Mouse (Mus musculus): ENCODE results near the gene Cep170b. TPM values are rescaled to one million over a fixed set of nuclear protein-coding genes. Genes with fewer than 3 reads are reported as not detected.

Cep170b gene
- total RNA-seq, 1 experiment: 46.1 TPM

- Histone ChIP-seq H3K27ac (ENCODE audit: insufficient read depth, low read depth, low read length, poor library complexity, severe bottlenecking) (no peak overlapping the region), H3K9ac (ENCODE audit: insufficient read depth, low read depth, low read length, poor library complexity, severe bottlenecking) (no peak overlapping the region), H3K36me3 (ENCODE audit: control insufficient read depth, insufficient read depth, low read length, poor library complexity, severe bottlenecking) (peaks cover 5% of the 10 kb centered on the region), H3K4me1 (ENCODE audit: control insufficient read depth in 2 of 2, insufficient read depth in 2 of 2, low read length in 2 of 2, poor library complexity in 1 of 2) (peaks cover 0 to 14% of the 10 kb centered on the region in 2 experiments; a peak in 1 of 4 replicates), H3K9me3 (ENCODE audit: control insufficient read depth, insufficient read depth, low read depth, low read length) (no peaks in the 10 kb centered on the region), H3K4me3 (ENCODE audit: insufficient read depth in 1 of 2, low read depth in 1 of 2, low read length in 2 of 2, poor library complexity in 1 of 2, severe bottlenecking in 1 of 2) (no peak overlapping the region)
- TF ChIP-seq ZC3H11A (IDR thresholded peaks at IDR 0.05; ENCODE audit: borderline replicate concordance, low read depth, low read length) (no peak), ZNF384 (IDR thresholded peaks at IDR 0.05; ENCODE audit: low read depth, low read length) (no peak), HCFC1 (IDR thresholded peaks at IDR 0.05; ENCODE audit: borderline replicate concordance, insufficient read depth, low read length) (no peak), MAFK (IDR thresholded peaks at IDR 0.05; ENCODE audit: insufficient read depth, low read depth, low read length) (no peak), CHD2 (IDR thresholded peaks at IDR 0.05; ENCODE audit: low read depth, low read length) (no peak)
- no peak for DNase-seq (ENCODE audit: low read depth, low spot score)
- in situ Hi-C loops (cut with MboI; ENCODE audit: low sequenced_read_pairs in 2 of 2, unreplicated experiment in 2 of 2): loop anchor here in 1 of 2 experiments (10.0 kb wide), 1 partner anchor 99 kb away; no protein-coding TSS in a partner anchor
Observed at GRCm38 (mm10) chr12:112745716-112746115, 25.5 kb downstream of the Cep170b start.

- Histone ChIP-seq H3K4me1 (ENCODE audit: control insufficient read depth in 2 of 2, insufficient read depth in 2 of 2, low read length in 2 of 2, poor library complexity in 1 of 2) (peaks cover 0 to 14% of the 10 kb centered on the region in 2 experiments; a peak in 1 of 4 replicates), H3K9ac (ENCODE audit: insufficient read depth, low read depth, low read length, poor library complexity, severe bottlenecking) (no peak overlapping the region), H3K9me3 (ENCODE audit: control insufficient read depth, insufficient read depth, low read depth, low read length) (no peaks in the 10 kb centered on the region), H3K4me3 (ENCODE audit: insufficient read depth in 1 of 2, low read depth in 1 of 2, low read length in 2 of 2, poor library complexity in 1 of 2, severe bottlenecking in 1 of 2) (no peak overlapping the region), H3K27ac (ENCODE audit: insufficient read depth, low read depth, low read length, poor library complexity, severe bottlenecking) (no peak overlapping the region), H3K36me3 (ENCODE audit: control insufficient read depth, insufficient read depth, low read length, poor library complexity, severe bottlenecking) (peaks cover 5% of the 10 kb centered on the region)
- TF ChIP-seq CHD2 (IDR thresholded peaks at IDR 0.05; ENCODE audit: low read depth, low read length): no peak
- no peak for TF ChIP-seq ZC3H11A (IDR thresholded peaks at IDR 0.05; ENCODE audit: borderline replicate concordance, low read depth, low read length)
- TF ChIP-seq HCFC1 (IDR thresholded peaks at IDR 0.05; ENCODE audit: borderline replicate concordance, insufficient read depth, low read length): no peak
- no peak; the same call in 1 of the 2 replicates for TF ChIP-seq ZNF384 (IDR thresholded peaks at IDR 0.05; ENCODE audit: low read depth, low read length)
- no peak for DNase-seq (ENCODE audit: low read depth, low spot score)
- in situ Hi-C loops (cut with MboI; ENCODE audit: low sequenced_read_pairs in 2 of 2, unreplicated experiment in 2 of 2): loop anchor here in 1 of 2 experiments (10.0 kb wide), 1 partner anchor 98 kb away; no protein-coding TSS in a partner anchor
Observed at GRCm38 (mm10) chr12:112746461-112746807, 26.2 kb downstream of the Cep170b start.

GRCm38 (mm10) chr12:112746808-112747605 is 26.8 kb downstream of the Cep170b start:
- Histone ChIP-seq H3K27ac (ENCODE audit: insufficient read depth, low read depth, low read length, poor library complexity, severe bottlenecking) (no peak overlapping the region), H3K36me3 (ENCODE audit: control insufficient read depth, insufficient read depth, low read length, poor library complexity, severe bottlenecking) (peaks cover 5% of the 10 kb centered on the region), H3K9ac (ENCODE audit: insufficient read depth, low read depth, low read length, poor library complexity, severe bottlenecking) (no peak overlapping the region), H3K9me3 (ENCODE audit: control insufficient read depth, insufficient read depth, low read depth, low read length) (no peaks in the 10 kb centered on the region), H3K4me1 (ENCODE audit: control insufficient read depth in 2 of 2, insufficient read depth in 2 of 2, low read length in 2 of 2, poor library complexity in 1 of 2) (peaks cover 0 to 14% of the 10 kb centered on the region in 2 experiments; a peak in 1 of 4 replicates), H3K4me3 (ENCODE audit: insufficient read depth in 1 of 2, low read depth in 1 of 2, low read length in 2 of 2, poor library complexity in 1 of 2, severe bottlenecking in 1 of 2) (no peak overlapping the region)
- in situ Hi-C loops (cut with MboI; ENCODE audit: low sequenced_read_pairs in 2 of 2, unreplicated experiment in 2 of 2): loop anchor here in 1 of 2 experiments (10.0 kb wide), 1 partner anchor 98 kb away; no protein-coding TSS in a partner anchor
- TF ChIP-seq HCFC1 (IDR thresholded peaks at IDR 0.05; ENCODE audit: borderline replicate concordance, insufficient read depth, low read length) (no peak), ZNF384 (IDR thresholded peaks at IDR 0.05; ENCODE audit: low read depth, low read length) (peak; percentile 97; the same call in 1 of the 2 replicates)
- peak; percentile 50 for DNase-seq (ENCODE audit: low read depth, low spot score)

DNA sequence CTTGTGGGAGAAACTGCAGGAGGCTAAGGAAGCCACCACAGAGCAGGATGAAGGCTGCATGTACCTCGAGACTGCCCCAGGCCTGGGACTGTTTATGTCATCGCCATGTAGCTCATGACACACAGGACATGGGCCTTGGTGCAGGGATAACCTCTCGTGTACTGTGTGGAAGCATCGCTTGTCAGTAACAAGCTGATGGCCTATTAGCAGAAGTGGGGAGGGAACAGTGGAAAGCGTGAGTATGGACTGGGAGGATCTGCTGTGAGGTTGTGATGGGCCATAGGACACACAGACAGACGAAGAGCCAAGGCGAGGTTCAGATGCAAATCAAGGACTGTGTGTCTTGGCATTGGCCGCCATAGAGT is 27.3 kb downstream of the Cep170b start:
- H3K9ac ChIP-seq (ENCODE audit: insufficient read depth, low read depth, low read length, poor library complexity, severe bottlenecking): no peak overlapping the region
- in situ Hi-C loops (cut with MboI; ENCODE audit: low sequenced_read_pairs in 2 of 2, unreplicated experiment in 2 of 2): loop anchor here in 1 of 2 experiments (10.0 kb wide), 1 partner anchor 97 kb away; no protein-coding TSS in a partner anchor
- H3K4me3 ChIP-seq (ENCODE audit: insufficient read depth in 1 of 2, low read depth in 1 of 2, low read length in 2 of 2, poor library complexity in 1 of 2, severe bottlenecking in 1 of 2): no peak overlapping the region

More for the DNA sequence above, 27.3 kb downstream of the Cep170b start:
- no peak overlapping the region for H3K27ac ChIP-seq (ENCODE audit: insufficient read depth, low read depth, low read length, poor library complexity, severe bottlenecking)
- H3K36me3 ChIP-seq (ENCODE audit: control insufficient read depth, insufficient read depth, low read length, poor library complexity, severe bottlenecking): peaks cover 5% of the 10 kb centered on the region
- peaks cover 0 to 11% of the 10 kb centered on the region in 2 experiments; a peak in 1 of 4 replicates for H3K4me1 ChIP-seq (ENCODE audit: control insufficient read depth in 2 of 2, insufficient read depth in 2 of 2, low read length in 2 of 2, poor library complexity in 1 of 2)
- DNase-seq (ENCODE audit: low read depth, low spot score): no peak
- H3K9me3 ChIP-seq (ENCODE audit: control insufficient read depth, insufficient read depth, low read depth, low read length): no peaks in the 10 kb centered on the region
- no peak for TF ChIP-seq ZNF384 (IDR thresholded peaks at IDR 0.05; ENCODE audit: low read depth, low read length)
- TF ChIP-seq HCFC1 (IDR thresholded peaks at IDR 0.05; ENCODE audit: borderline replicate concordance, insufficient read depth, low read length): no peak
- no peak for TF ChIP-seq CHD2 (IDR thresholded peaks at IDR 0.05; ENCODE audit: low read depth, low read length)
- no peak for TF ChIP-seq ZC3H11A (IDR thresholded peaks at IDR 0.05; ENCODE audit: borderline replicate concordance, low read depth, low read length)
- TF ChIP-seq MAFK (IDR thresholded peaks at IDR 0.05; ENCODE audit: insufficient read depth, low read depth, low read length): no peak

Data from ES-E14 (cell line).